Mouse (Mus musculus): ENCODE measurements around the gene Foxn3.
"Not testable (repeated sequence)": the region's sequence is repeated elsewhere in the genome, so short reads cannot be mapped to it uniquely, and the experiment has no call there.

Gene Foxn3

GRCm38 (mm10) chr12:99194120-99194519, 369.3 kb downstream of the Foxn3 start:
- intact Hi-C loops (cut with DNase I), result not testable (repeated sequence)

GRCm38 (mm10) chr12:99187671-99188070, 375.7 kb downstream of the Foxn3 start:
- intact Hi-C loops (cut with DNase I), result no loop called here

- intact Hi-C loops (cut with DNase I), result no loop called here
These were observed 377.1 kb downstream of the Foxn3 start for GRCm38 (mm10) chr12:99186239-99186638.

- intact Hi-C loops (cut with DNase I), result no loop called here
These were observed 380.1 kb downstream of the Foxn3 start for GRCm38 (mm10) chr12:99183261-99183792.

- intact Hi-C loops (cut with DNase I), result no loop called here
These were observed 381.0 kb downstream of the Foxn3 start for GRCm38 (mm10) chr12:99182338-99182737.

GRCm38 (mm10) chr12:99180234-99180824, 383.1 kb downstream of the Foxn3 start:
- intact Hi-C loops (cut with DNase I), result no loop called here

GRCm38 (mm10) chr12:99174979-99175621, 388.3 kb downstream of the Foxn3 start:
- intact Hi-C loops (cut with DNase I), result no loop called here

GRCm38 (mm10) chr12:99172170-99172569, 391.2 kb downstream of the Foxn3 start:
- intact Hi-C loops (cut with DNase I), result no loop called here

GRCm38 (mm10) chr12:99169925-99170324, 393.5 kb downstream of the Foxn3 start:
- intact Hi-C loops (cut with DNase I), result no loop called here

GRCm38 (mm10) chr12:99166091-99166490, 397.3 kb downstream of the Foxn3 start:
- intact Hi-C loops (cut with DNase I), result no loop called here

GRCm38 (mm10) chr12:99163342-99163682, 400.1 kb downstream of the Foxn3 start:
- intact Hi-C loops (cut with DNase I), result no loop called here

GRCm38 (mm10) chr12:99162639-99163341, 400.6 kb downstream of the Foxn3 start:
- intact Hi-C loops (cut with DNase I), result no loop called here

GRCm38 (mm10) chr12:99162188-99162587, 401.2 kb downstream of the Foxn3 start:
- intact Hi-C loops (cut with DNase I), result no loop called here

GRCm38 (mm10) chr12:99160061-99160460, 403.3 kb downstream of the Foxn3 start:
- intact Hi-C loops (cut with DNase I), result no loop called here

- intact Hi-C loops (cut with DNase I), result no loop called here
These were observed 407.5 kb downstream of the Foxn3 start for GRCm38 (mm10) chr12:99155904-99156303.

- intact Hi-C loops (cut with DNase I), result no loop called here
These were observed 409.2 kb downstream of the Foxn3 start for GRCm38 (mm10) chr12:99154230-99154629.

- intact Hi-C loops (cut with DNase I), result no loop called here
These were observed 409.7 kb downstream of the Foxn3 start for GRCm38 (mm10) chr12:99153664-99154063.

GRCm38 (mm10) chr12:99150126-99150525, 413.3 kb downstream of the Foxn3 start:
- intact Hi-C loops (cut with DNase I), result no loop called here

- intact Hi-C loops (cut with DNase I), result no loop called here
These were observed 414.2 kb downstream of the Foxn3 start for GRCm38 (mm10) chr12:99149193-99149592.

Measured in adrenal gland (tissue).